Mouse (Mus musculus): ENCODE results near the gene Itpkb. TPM values are rescaled to one million over a fixed set of nuclear protein-coding genes. Genes with fewer than 3 reads are reported as not detected.
A peak's percentile ranks its signal among the peaks of the same experiment; 100 is the strongest.

The Itpkb gene
- polyA plus RNA-seq, 1 experiment from 2014 or later: 7.7 TPM

DNA sequence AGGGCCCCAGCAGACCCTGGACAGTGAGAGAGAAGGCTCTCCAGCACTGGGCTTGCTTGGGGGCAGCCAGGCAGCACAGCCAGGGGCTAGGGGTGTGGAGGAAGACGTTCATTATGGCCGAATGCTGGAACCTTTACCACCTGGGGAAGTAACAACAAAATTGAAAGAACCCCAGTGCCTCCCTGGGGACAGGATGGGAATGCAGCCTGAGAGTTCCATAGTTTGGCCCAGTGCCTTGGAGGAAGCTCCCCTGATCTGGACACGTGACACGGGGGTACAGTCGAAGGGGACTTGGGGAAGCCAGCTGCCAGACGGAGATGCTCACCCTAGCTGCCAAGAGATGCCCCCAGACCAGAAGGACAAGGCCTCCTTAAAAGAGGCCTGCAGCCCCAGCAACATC, 3.3 kb downstream of the Itpkb start:
- peak overlapping the region; percentile 93 for H3K4me2 ChIP-seq (replicated peaks; ENCODE audit: low read depth, low read length)
- H3K4me3 ChIP-seq (ENCODE audit: low read length): peak overlapping the region; percentile 79
- H3K27ac ChIP-seq (ENCODE audit: low read depth, low read length): no peak overlapping the region
- WGBS: 47% methylated on average over 6 of the region's 6 CpGs
- H3K9ac ChIP-seq (ENCODE audit: low read depth, low read length): peak overlapping the region; percentile 24; the same call in 1 of the 2 replicates
- no peak for ATAC-seq (ENCODE audit: low FRiP score, low TSS enrichment)
- peaks cover 51% of the 10 kb centered on the region for H3K4me1 ChIP-seq (ENCODE audit: control insufficient read depth, insufficient read depth, low read length)
- H3K36me3 ChIP-seq (ENCODE audit: control insufficient read depth, insufficient read depth, low read length): peaks cover 8% of the 10 kb centered on the region; the same call in 1 of the 2 replicates
- no peaks in the 10 kb centered on the region for H3K27me3 ChIP-seq (ENCODE audit: control insufficient read depth, insufficient read depth, low read length)
- no peaks in the 10 kb centered on the region for H3K9me3 ChIP-seq (ENCODE audit: control insufficient read depth, low read length)

DNA sequence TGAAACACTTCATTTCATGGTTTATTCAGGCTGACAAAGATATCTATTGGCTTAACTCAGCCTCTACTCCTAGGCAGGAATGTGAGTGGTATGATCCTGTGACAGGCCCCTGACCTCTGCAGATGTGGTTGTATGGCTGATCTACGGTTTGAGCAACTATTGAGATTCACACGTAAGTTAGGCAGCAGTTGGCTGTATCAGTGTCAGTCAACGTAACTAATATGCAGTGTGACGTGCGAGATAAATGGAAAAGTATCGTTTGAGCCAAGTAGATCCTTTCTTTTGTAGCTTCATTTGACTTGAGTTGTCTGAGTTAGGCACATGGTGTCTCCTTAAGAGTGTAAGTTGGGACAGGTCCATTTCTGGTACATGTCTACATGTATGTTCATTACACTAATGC, 4.3 kb downstream of the Itpkb start:
- whole genome bisulfite sequencing: 81% methylated on average over 6 of the region's 6 CpGs
- no peaks in the 10 kb centered on the region for H3K9me3 ChIP-seq (ENCODE audit: control insufficient read depth, low read length)
- H3K4me3 ChIP-seq (ENCODE audit: low read length): peak overlapping the region; percentile 79; the same call in 1 of the 2 replicates

DNA sequence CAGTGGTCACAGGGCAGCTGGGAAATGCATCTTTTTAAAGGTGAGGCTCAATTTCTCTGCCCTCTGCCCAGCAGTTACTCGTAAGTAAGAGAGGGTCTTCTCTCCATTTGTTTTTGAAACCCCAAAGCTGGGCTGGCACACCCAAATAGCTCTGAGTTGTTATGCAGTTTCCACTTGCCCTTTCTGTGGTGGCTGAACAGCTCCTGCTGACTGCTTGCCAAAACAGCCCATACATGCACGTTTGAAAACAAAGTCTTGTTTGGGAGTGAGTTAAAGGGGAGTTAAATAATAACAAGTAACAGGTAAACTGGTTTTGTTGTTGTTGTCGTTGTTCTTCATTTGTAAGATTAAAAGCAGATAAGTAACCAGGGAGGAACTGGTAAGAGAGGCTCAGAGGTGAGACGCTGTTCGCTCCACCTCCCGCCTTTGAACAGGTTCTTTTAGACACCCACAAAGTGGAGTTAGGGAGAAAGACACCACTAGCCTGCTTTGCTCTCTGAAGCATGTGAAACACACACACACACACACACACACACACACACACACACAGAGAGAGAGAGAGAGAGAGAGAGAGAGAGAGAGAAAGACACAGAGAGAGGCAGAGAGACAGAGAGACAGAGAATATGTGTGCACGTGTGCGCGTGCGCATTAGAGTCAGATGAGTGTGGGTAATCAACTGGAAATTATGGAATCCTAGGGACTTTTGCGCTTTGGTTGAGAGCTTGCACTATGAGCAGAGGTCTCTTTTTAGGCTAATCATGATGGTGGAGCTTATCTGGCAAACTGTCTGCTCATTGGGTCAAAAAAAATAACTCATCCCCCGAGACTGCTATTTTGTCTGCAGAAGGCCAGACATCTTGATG, 5.5 kb downstream of the Itpkb start:
- no peak overlapping the region for H3K9ac ChIP-seq (ENCODE audit: low read depth, low read length)
- ATAC-seq (ENCODE audit: low FRiP score, low TSS enrichment): no peak
- no peak overlapping the region for H3K27ac ChIP-seq (ENCODE audit: low read depth, low read length)
- H3K27me3 ChIP-seq (ENCODE audit: control insufficient read depth, insufficient read depth, low read length): no peaks in the 10 kb centered on the region
- H3K4me1 ChIP-seq (ENCODE audit: control insufficient read depth, insufficient read depth, low read length): peaks cover 39% of the 10 kb centered on the region
- WGBS: 69% methylated on average over 12 of the region's 12 CpGs
- peak overlapping the region; percentile 3; the same call in 1 of the 2 replicates for H3K4me3 ChIP-seq (ENCODE audit: low read length)
- H3K9me3 ChIP-seq (ENCODE audit: control insufficient read depth, low read length): no peaks in the 10 kb centered on the region
- peak overlapping the region; percentile 93; the same call in 1 of the 2 replicates for H3K4me2 ChIP-seq (replicated peaks; ENCODE audit: low read depth, low read length)
- peaks cover 8% of the 10 kb centered on the region; the same call in 1 of the 2 replicates for H3K36me3 ChIP-seq (ENCODE audit: control insufficient read depth, insufficient read depth, low read length)

More for the DNA sequence above, 4.3 kb downstream of the Itpkb start:
- no peak for ATAC-seq (ENCODE audit: low FRiP score, low TSS enrichment)
- H3K4me2 ChIP-seq (replicated peaks; ENCODE audit: low read depth, low read length): peak overlapping the region; percentile 93
- H3K4me1 ChIP-seq (ENCODE audit: control insufficient read depth, insufficient read depth, low read length): peaks cover 44% of the 10 kb centered on the region
- H3K27me3 ChIP-seq (ENCODE audit: control insufficient read depth, insufficient read depth, low read length): no peaks in the 10 kb centered on the region
- no peak overlapping the region for H3K27ac ChIP-seq (ENCODE audit: low read depth, low read length)
- no peak overlapping the region for H3K9ac ChIP-seq (ENCODE audit: low read depth, low read length)
- H3K36me3 ChIP-seq (ENCODE audit: control insufficient read depth, insufficient read depth, low read length): peaks cover 8% of the 10 kb centered on the region; the same call in 1 of the 2 replicates

DNA sequence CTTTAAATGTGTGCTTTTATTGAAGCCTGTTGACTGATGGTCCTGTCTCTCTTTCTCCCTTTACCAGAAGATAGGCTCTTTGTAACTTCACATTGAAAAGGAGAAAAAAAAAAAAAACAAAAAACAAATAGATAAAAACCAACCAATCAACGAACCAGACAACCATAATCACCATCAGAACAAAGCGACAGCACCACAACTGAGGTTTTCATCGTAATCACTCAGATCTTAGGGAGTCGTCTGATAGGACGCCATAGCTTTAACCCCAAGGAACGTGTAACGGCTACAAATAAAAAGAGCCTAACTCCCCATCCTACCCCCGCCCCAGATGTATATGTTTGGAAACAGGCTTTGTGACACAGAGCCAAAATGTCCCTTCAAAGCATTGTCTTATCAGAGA, 8.1 kb downstream of the Itpkb start:
- H3K9ac ChIP-seq (ENCODE audit: low read depth, low read length): no peak overlapping the region
- no peak overlapping the region for H3K4me2 ChIP-seq (replicated peaks; ENCODE audit: low read depth, low read length)
- H3K4me3 ChIP-seq (ENCODE audit: low read length): no peak overlapping the region
- H3K4me1 ChIP-seq (ENCODE audit: control insufficient read depth, insufficient read depth, low read length): peaks cover 33% of the 10 kb centered on the region
- H3K27ac ChIP-seq (ENCODE audit: low read depth, low read length): no peak overlapping the region
- no peaks in the 10 kb centered on the region for H3K9me3 ChIP-seq (ENCODE audit: control insufficient read depth, low read length)
- WGBS: 73% methylated on average over 8 of the region's 8 CpGs
- H3K27me3 ChIP-seq (ENCODE audit: control insufficient read depth, insufficient read depth, low read length): no peaks in the 10 kb centered on the region
- H3K36me3 ChIP-seq (ENCODE audit: control insufficient read depth, insufficient read depth, low read length): peaks cover 8% of the 10 kb centered on the region; the same call in 1 of the 2 replicates
- no peak for ATAC-seq (ENCODE audit: low FRiP score, low TSS enrichment)

DNA sequence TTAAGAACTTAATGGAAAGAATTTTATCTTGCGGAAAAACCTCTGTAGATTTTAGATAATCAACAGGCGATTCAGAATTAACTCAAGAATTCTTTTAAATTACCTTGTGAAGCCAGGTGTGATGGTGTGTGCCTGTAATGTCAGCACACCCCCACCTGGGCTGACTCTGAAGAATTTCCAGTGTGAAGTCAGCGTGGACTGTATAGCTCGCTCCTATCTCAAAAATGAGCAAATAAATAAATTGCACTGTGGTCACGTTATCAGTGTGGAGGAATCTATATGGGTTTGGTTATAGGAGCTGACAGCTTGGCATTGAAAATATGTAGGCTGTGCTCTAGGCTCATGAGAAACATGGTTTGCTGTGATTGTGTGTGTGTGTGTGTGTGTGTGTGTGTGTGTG, 8.9 kb downstream of the Itpkb start:
- Histone ChIP-seq H3K9ac (ENCODE audit: low read depth, low read length) (no peak overlapping the region), H3K9me3 (ENCODE audit: control insufficient read depth, low read length) (no peaks in the 10 kb centered on the region), H3K4me1 (ENCODE audit: control insufficient read depth, insufficient read depth, low read length) (peaks cover 31% of the 10 kb centered on the region), H3K27me3 (ENCODE audit: control insufficient read depth, insufficient read depth, low read length) (no peaks in the 10 kb centered on the region), H3K4me2 (replicated peaks; ENCODE audit: low read depth, low read length) (no peak overlapping the region), H3K36me3 (ENCODE audit: control insufficient read depth, insufficient read depth, low read length) (peaks cover 3% of the 10 kb centered on the region; the same call in 1 of the 2 replicates), H3K27ac (ENCODE audit: low read depth, low read length) (no peak overlapping the region), H3K4me3 (ENCODE audit: low read length) (no peak overlapping the region)
- no peak for ATAC-seq (ENCODE audit: low FRiP score, low TSS enrichment)
- 72% methylated on average over 5 of the region's 5 CpGs for WGBS

DNA sequence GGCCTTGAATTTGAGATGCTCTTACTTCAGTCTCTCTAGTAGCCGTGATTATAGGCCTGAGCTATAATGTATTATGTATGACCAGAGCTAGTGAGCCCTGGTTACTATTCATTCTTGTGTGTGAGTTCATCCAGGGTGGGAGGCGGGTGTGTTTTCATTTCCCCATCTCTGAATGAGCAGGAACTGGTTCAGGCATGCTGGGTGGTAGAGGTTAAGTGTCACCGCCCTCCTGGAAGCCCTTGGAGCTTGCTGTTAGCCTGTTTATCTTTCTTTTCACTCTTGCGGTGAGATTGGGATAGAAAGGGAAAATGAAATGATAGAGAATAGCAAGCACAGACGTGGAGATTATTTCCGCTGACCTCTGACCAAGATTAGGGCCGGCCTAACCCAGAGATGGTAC, 12.7 kb downstream of the Itpkb start:
- Histone ChIP-seq H3K4me3 (ENCODE audit: low read length) (no peak overlapping the region), H3K9ac (ENCODE audit: low read depth, low read length) (no peak overlapping the region), H3K36me3 (ENCODE audit: control insufficient read depth, insufficient read depth, low read length) (no peaks in the 10 kb centered on the region), H3K27ac (ENCODE audit: low read depth, low read length) (no peak overlapping the region), H3K9me3 (ENCODE audit: control insufficient read depth, low read length) (no peaks in the 10 kb centered on the region), H3K27me3 (ENCODE audit: control insufficient read depth, insufficient read depth, low read length) (no peaks in the 10 kb centered on the region), H3K4me2 (replicated peaks; ENCODE audit: low read depth, low read length) (no peak overlapping the region), H3K4me1 (ENCODE audit: control insufficient read depth, insufficient read depth, low read length) (peaks cover 13% of the 10 kb centered on the region; the same call in 1 of the 2 replicates)
- no peak for ATAC-seq (ENCODE audit: low FRiP score, low TSS enrichment)
- 76% methylated on average over 7 of the region's 7 CpGs for WGBS

DNA sequence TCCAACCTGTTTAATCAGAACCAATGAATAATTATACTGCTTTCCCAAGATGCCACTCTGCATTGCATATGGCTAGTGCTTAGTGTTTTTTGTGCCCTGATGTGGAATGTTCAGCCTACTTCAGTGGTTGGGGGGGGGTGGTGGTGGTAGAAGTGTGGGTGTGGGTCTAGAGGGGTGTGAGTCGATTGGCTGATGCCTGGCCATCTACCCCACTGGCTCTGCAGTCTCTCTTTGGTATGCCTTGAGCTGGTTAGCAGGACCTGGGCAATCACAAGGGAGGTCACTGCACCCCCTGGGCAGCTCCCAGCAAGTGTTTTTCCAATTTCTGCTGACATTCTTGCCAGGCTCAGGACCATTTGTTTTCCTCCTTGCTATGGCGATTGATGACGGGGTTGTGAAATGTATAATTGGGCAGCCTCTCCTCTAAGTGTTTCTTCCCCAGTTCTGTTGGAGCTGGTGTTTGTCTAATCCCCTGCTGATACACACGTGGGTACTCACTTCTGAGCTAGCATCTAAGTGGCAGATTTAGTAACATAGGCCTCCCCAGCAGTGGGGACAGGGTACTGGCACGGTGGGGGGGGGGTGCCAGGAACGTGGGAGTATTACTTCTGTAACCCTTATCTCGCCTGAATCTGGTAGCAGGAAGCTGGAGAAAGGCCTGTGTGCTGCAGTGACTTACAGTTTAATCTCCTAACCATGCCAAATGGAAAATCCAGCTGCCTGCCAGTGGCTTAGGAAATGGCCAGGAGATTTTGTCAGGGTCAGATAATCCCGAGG, 13.3 kb downstream of the Itpkb start:
- Histone ChIP-seq H3K9ac (ENCODE audit: low read depth, low read length) (no peak overlapping the region), H3K36me3 (ENCODE audit: control insufficient read depth, insufficient read depth, low read length) (no peaks in the 10 kb centered on the region), H3K27me3 (ENCODE audit: control insufficient read depth, insufficient read depth, low read length) (no peaks in the 10 kb centered on the region), H3K4me2 (replicated peaks; ENCODE audit: low read depth, low read length) (no peak overlapping the region), H3K27ac (ENCODE audit: low read depth, low read length) (peak overlapping the region; percentile 15; the same call in 1 of the 2 replicates), H3K9me3 (ENCODE audit: control insufficient read depth, low read length) (no peaks in the 10 kb centered on the region), H3K4me3 (ENCODE audit: low read length) (no peak overlapping the region), H3K4me1 (ENCODE audit: control insufficient read depth, insufficient read depth, low read length) (peaks cover 17% of the 10 kb centered on the region; the same call in 1 of the 2 replicates)
- ATAC-seq (ENCODE audit: low FRiP score, low TSS enrichment): no peak
- 20% methylated on average over 8 of the region's 8 CpGs for WGBS

DNA sequence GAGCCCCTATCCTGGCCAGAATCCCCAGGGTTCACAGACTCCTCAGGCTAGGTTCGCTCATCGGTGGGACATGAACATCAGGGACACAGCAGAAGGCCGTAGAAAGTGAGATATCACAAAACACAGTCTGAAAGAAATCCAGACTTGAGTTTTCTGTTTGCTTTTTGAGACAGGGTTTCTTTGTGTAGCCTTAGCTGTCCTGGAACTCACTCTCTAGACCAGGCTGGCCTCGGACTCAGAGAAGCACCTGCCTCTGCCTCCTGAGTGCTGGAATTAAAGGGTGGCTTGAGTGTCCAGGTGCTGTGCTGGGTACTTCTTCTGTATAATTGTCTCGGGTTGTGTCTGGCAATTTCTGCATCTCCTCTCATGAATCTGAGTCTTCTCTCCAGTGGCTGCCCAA, 14.8 kb downstream of the Itpkb start:
- Histone ChIP-seq H3K9me3 (ENCODE audit: control insufficient read depth, low read length) (no peaks in the 10 kb centered on the region), H3K27ac (ENCODE audit: low read depth, low read length) (no peak overlapping the region), H3K9ac (ENCODE audit: low read depth, low read length) (no peak overlapping the region), H3K4me3 (ENCODE audit: low read length) (no peak overlapping the region), H3K4me1 (ENCODE audit: control insufficient read depth, insufficient read depth, low read length) (peaks cover 17% of the 10 kb centered on the region; the same call in 1 of the 2 replicates), H3K36me3 (ENCODE audit: control insufficient read depth, insufficient read depth, low read length) (no peaks in the 10 kb centered on the region), H3K27me3 (ENCODE audit: control insufficient read depth, insufficient read depth, low read length) (no peaks in the 10 kb centered on the region), H3K4me2 (replicated peaks; ENCODE audit: low read depth, low read length) (no peak overlapping the region)
- ATAC-seq (ENCODE audit: low FRiP score, low TSS enrichment): no peak
- 87% methylated on average over 5 of the region's 5 CpGs for WGBS
